8 mouse cellular contexts compared by ENCODE assay signal in genomic region chr12:110447306-110447705, GRCm38 (mm10). TPM values are rescaled to one million over a fixed set of nuclear protein-coding genes. Genes with fewer than 3 reads are reported as not detected.
DNase-seq lines count a peak whose midpoint lies in the region; ATAC-seq and TF ChIP-seq lines count a peak whose summit lies in the region.

No protein-coding gene starts in this region.

- H3K9ac ChIP-seq in intestine, postnatal 0 days (ENCODE audit: low read depth, low read length), result peak overlapping the region; percentile 88
- H3K9ac ChIP-seq in liver, embryonic 16.5 days (ENCODE audit: low read depth, low read length), result peak overlapping the region; percentile 82
- peak overlapping the region; percentile 82 for H3K9ac ChIP-seq in neural tube, embryonic 11.5 days (ENCODE audit: low read length)

- DNase-seq in 416B (ENCODE audit: low read depth), result peak; percentile 28
- peak; percentile 41 for DNase-seq in NIH3T3 (ENCODE audit: low read depth)
- DNase-seq in cerebellum, postnatal 10 days, result peak; percentile 65 to 71
- peak; percentile 26 to 60 for DNase-seq in gastrocnemius, postnatal 4 days (ENCODE audit: low spot score in 2 of 2)
- DNase-seq in neural tube, embryonic 11.5 days (ENCODE audit: low spot score), result peak; percentile 33
- DNase-seq in thymus, adult 18-20 months, result peak; percentile 55 to 59

- H3K9me3 ChIP-seq in intestine, postnatal 0 days (ENCODE audit: control insufficient read depth), result no peaks in the 10 kb centered on the region
- H3K9me3 ChIP-seq in liver, embryonic 16.5 days (replicated peaks; ENCODE audit: control insufficient read depth, low read length), result no peaks in the 10 kb centered on the region
- no peaks in the 10 kb centered on the region for H3K9me3 ChIP-seq in neural tube, embryonic 11.5 days (ENCODE audit: control insufficient read depth, low read length)

- H3K27me3 ChIP-seq in intestine, postnatal 0 days (replicated peaks; ENCODE audit: control insufficient read depth, insufficient read depth, low read length), result no peaks in the 10 kb centered on the region
- no peaks in the 10 kb centered on the region; the same call in 1 of the 2 replicates for H3K27me3 ChIP-seq in liver, embryonic 16.5 days (ENCODE audit: control insufficient read depth, insufficient read depth, low read depth, low read length)
- H3K27me3 ChIP-seq in neural tube, embryonic 11.5 days (ENCODE audit: control insufficient read depth, insufficient read depth, low read length), result no peaks in the 10 kb centered on the region

- no peak for TF ChIP-seq CTCF in intestine, postnatal 0 days (IDR thresholded peaks at IDR 0.05; ENCODE audit: low read depth)

- peak overlapping the region; percentile 87 for H3K4me2 ChIP-seq in intestine, postnatal 0 days (replicated peaks; ENCODE audit: low read depth)
- peak overlapping the region; percentile 97 for H3K4me2 ChIP-seq in liver, embryonic 16.5 days (ENCODE audit: low read depth, low read length)
- H3K4me2 ChIP-seq in neural tube, embryonic 11.5 days (ENCODE audit: low read depth), result peak overlapping the region; percentile 88

- H3K4me1 ChIP-seq in intestine, postnatal 0 days (replicated peaks; ENCODE audit: control insufficient read depth, insufficient read depth, low read length), result peaks cover 9% of the 10 kb centered on the region
- H3K4me1 ChIP-seq in liver, embryonic 16.5 days (ENCODE audit: control insufficient read depth, low read depth, low read length), result peaks cover 12% of the 10 kb centered on the region
- H3K4me1 ChIP-seq in neural tube, embryonic 11.5 days (ENCODE audit: control insufficient read depth, insufficient read depth, low read length), result peaks cover 5% of the 10 kb centered on the region; the same call in 1 of the 2 replicates

- H3K4me3 ChIP-seq in intestine, postnatal 0 days (ENCODE audit: low read depth, low read length), result peak overlapping the region; percentile 81
- peak overlapping the region; percentile 84 for H3K4me3 ChIP-seq in liver, embryonic 16.5 days (ENCODE audit: low read depth, low read length)
- peak overlapping the region; percentile 86 for H3K4me3 ChIP-seq in neural tube, embryonic 11.5 days (ENCODE audit: low read depth, low read length)

- peaks cover 18% of the 10 kb centered on the region; the same call in 1 of the 2 replicates for H3K36me3 ChIP-seq in intestine, postnatal 0 days (ENCODE audit: control insufficient read depth, insufficient read depth)
- no peaks in the 10 kb centered on the region for H3K36me3 ChIP-seq in liver, embryonic 16.5 days (ENCODE audit: control insufficient read depth, insufficient read depth)
- no peaks in the 10 kb centered on the region for H3K36me3 ChIP-seq in neural tube, embryonic 11.5 days (ENCODE audit: control insufficient read depth, insufficient read depth, low read length)

- under 1% methylated on average over 29 of the region's 39 CpGs for WGBS in intestine, postnatal 0 days
- WGBS in liver, embryonic 16.5 days (ENCODE audit: insufficient replicate concordance), result under 1% methylated on average over 34 of the region's 39 CpGs
- WGBS in neural tube, embryonic 11.5 days, result under 1% methylated on average over 27 of the region's 39 CpGs

- H3K27ac ChIP-seq in intestine, postnatal 0 days (ENCODE audit: low read depth, low read length), result peak overlapping the region; percentile 95
- H3K27ac ChIP-seq in liver, embryonic 16.5 days (ENCODE audit: low read length), result no peak overlapping the region
- H3K27ac ChIP-seq in neural tube, embryonic 11.5 days (ENCODE audit: low read depth, low read length), result peak overlapping the region; percentile 91; the same call in 1 of the 2 replicates

- peak; percentile 28 for ATAC-seq in intestine, postnatal 0 days
- ATAC-seq in liver, embryonic 16.5 days (ENCODE audit: low read depth), result peak; percentile 47
- ATAC-seq in neural tube, embryonic 11.5 days (ENCODE audit: insufficient read depth, low FRiP score, low TSS enrichment), result peak; percentile 43

RNA-seq across cellular contexts. Expression of gene Ppp2r5c, which starts 0.4 kb away (rescaled TPM):
- 10 to 100 TPM; 87.5 to 88.8 TPM for total RNA-seq in gastrocnemius, postnatal 4 days (2021)
- polyA plus RNA-seq in intestine, postnatal 0 days (2015; fragmentation: Nextera tagmentation; extraction: Ambion mirVana), result 138 and 143 TPM in 2 replicates
- polyA plus RNA-seq in liver, embryonic 16.5 days (2015; fragmentation: Nextera tagmentation; extraction: Ambion mirVana), result 59.4 and 65.0 TPM in 2 replicates
- polyA plus RNA-seq in neural tube, embryonic 11.5 days (2014; fragmentation: Nextera tagmentation; extraction: Ambion mirVana), result 164 and 170 TPM in 2 replicates
